Mouse (Mus musculus): ENCODE data around the gene Plxnb1. TPM values are rescaled to one million over a fixed set of nuclear protein-coding genes. Genes with fewer than 3 reads are reported as not detected.

Gene Plxnb1
- polyA plus RNA-seq, 2 experiments = 8.2 to 31.0 TPM

- Histone ChIP-seq H3K4me2 (replicated peaks; ENCODE audit: low read depth, low read length, severe bottlenecking) (peak overlapping the region; percentile 90), H3K9ac (ENCODE audit: low read depth, low read length, severe bottlenecking) (peak overlapping the region; percentile 96; the same call in 1 of the 2 replicates), H3K27ac (replicated peaks; ENCODE audit: low read depth, low read length) (peak overlapping the region; percentile 100), H3K9me3 (ENCODE audit: control insufficient read depth, low read length) (no peaks in the 10 kb centered on the region), H3K36me3 (ENCODE audit: control insufficient read depth, insufficient read depth, low read length) (peaks cover 26% of the 10 kb centered on the region), H3K4me1 (ENCODE audit: control insufficient read depth, insufficient read depth, low read length) (peaks cover 49% of the 10 kb centered on the region), H3K27me3 (ENCODE audit: control insufficient read depth, insufficient read depth, low read length) (no peaks in the 10 kb centered on the region), H3K4me3 (replicated peaks; ENCODE audit: low read length) (peak overlapping the region; percentile 79)
- 68% methylated on average over 5 of the region's 5 CpGs for WGBS
- no peak for TF ChIP-seq POLR2A (IDR thresholded peaks at IDR 0.05; ENCODE audit: borderline replicate concordance, extremely low read depth, insufficient read depth, insufficient read length)
- DNase-seq (ENCODE audit: low spot score) (no peak), ATAC-seq (ENCODE audit: low FRiP score, low read depth) (peak; percentile 13; the same call in 1 of the 2 replicates)
These were observed 2.6 kb downstream of the Plxnb1 start for GRCm38 (mm10) chr9:109097831-109098230.

- Histone ChIP-seq H3K9me3 (ENCODE audit: control insufficient read depth, low read length) (no peaks in the 10 kb centered on the region), H3K4me1 (ENCODE audit: control insufficient read depth, insufficient read depth, low read length) (peaks cover 49% of the 10 kb centered on the region), H3K27ac (replicated peaks; ENCODE audit: low read depth, low read length) (peak overlapping the region; percentile 100), H3K4me3 (replicated peaks; ENCODE audit: low read length) (peak overlapping the region; percentile 79; the same call in 1 of the 2 replicates), H3K9ac (ENCODE audit: low read depth, low read length, severe bottlenecking) (0 out of 2 replicates have a peak overlapping the region, but pooled peaks have one; percentile 12), H3K27me3 (ENCODE audit: control insufficient read depth, insufficient read depth, low read length) (no peaks in the 10 kb centered on the region), H3K36me3 (ENCODE audit: control insufficient read depth, insufficient read depth, low read length) (peaks cover 31% of the 10 kb centered on the region), H3K4me2 (replicated peaks; ENCODE audit: low read depth, low read length, severe bottlenecking) (peak overlapping the region; percentile 90)
- no peak for TF ChIP-seq POLR2A (IDR thresholded peaks at IDR 0.05; ENCODE audit: borderline replicate concordance, extremely low read depth, insufficient read depth, insufficient read length)
- 83% methylated on average over 8 of the region's 8 CpGs for WGBS
- DNase-seq (ENCODE audit: low spot score) (no peak), ATAC-seq (ENCODE audit: low FRiP score, low read depth) (no peak)
These were observed 3.2 kb downstream of the Plxnb1 start for GRCm38 (mm10) chr9:109098366-109098765.

- Histone ChIP-seq H3K4me1 (ENCODE audit: control insufficient read depth, insufficient read depth, low read length) (peaks cover 46% of the 10 kb centered on the region), H3K9ac (ENCODE audit: low read depth, low read length, severe bottlenecking) (peak overlapping the region; percentile 12; the same call in 1 of the 2 replicates), H3K9me3 (ENCODE audit: control insufficient read depth, low read length) (no peaks in the 10 kb centered on the region), H3K4me3 (replicated peaks; ENCODE audit: low read length) (no peak overlapping the region), H3K27ac (replicated peaks; ENCODE audit: low read depth, low read length) (peak overlapping the region; percentile 100), H3K4me2 (replicated peaks; ENCODE audit: low read depth, low read length, severe bottlenecking) (peak overlapping the region; percentile 90), H3K27me3 (ENCODE audit: control insufficient read depth, insufficient read depth, low read length) (no peaks in the 10 kb centered on the region), H3K36me3 (ENCODE audit: control insufficient read depth, insufficient read depth, low read length) (peaks cover 37% of the 10 kb centered on the region)
- DNase-seq (ENCODE audit: low spot score) = peak; percentile 57
- WGBS = 49% methylated on average over 5 of the region's 6 CpGs
- no peak for TF ChIP-seq POLR2A (IDR thresholded peaks at IDR 0.05; ENCODE audit: borderline replicate concordance, extremely low read depth, insufficient read depth, insufficient read length)
- no peak for ATAC-seq (ENCODE audit: low FRiP score, low read depth)
These were observed 3.8 kb downstream of the Plxnb1 start for GRCm38 (mm10) chr9:109098969-109099368.

- 87% methylated on average over 20 of the region's 20 CpGs for WGBS
- no peak for ATAC-seq (ENCODE audit: low FRiP score, low read depth)
- H3K4me3 ChIP-seq (replicated peaks; ENCODE audit: low read length) = no peak overlapping the region
- H3K4me2 ChIP-seq (replicated peaks; ENCODE audit: low read depth, low read length, severe bottlenecking) = no peak overlapping the region
- no peak overlapping the region for H3K9ac ChIP-seq (ENCODE audit: low read depth, low read length, severe bottlenecking)
- no peak for DNase-seq (ENCODE audit: low spot score)
- peaks cover 46% of the 10 kb centered on the region for H3K4me1 ChIP-seq (ENCODE audit: control insufficient read depth, insufficient read depth, low read length)
- peaks cover 50% of the 10 kb centered on the region for H3K36me3 ChIP-seq (ENCODE audit: control insufficient read depth, insufficient read depth, low read length)
- no peak for TF ChIP-seq POLR2A (IDR thresholded peaks at IDR 0.05; ENCODE audit: borderline replicate concordance, extremely low read depth, insufficient read depth, insufficient read length)
- no peaks in the 10 kb centered on the region for H3K9me3 ChIP-seq (ENCODE audit: control insufficient read depth, low read length)
- H3K27ac ChIP-seq (replicated peaks; ENCODE audit: low read depth, low read length) = no peak overlapping the region
- H3K27me3 ChIP-seq (ENCODE audit: control insufficient read depth, insufficient read depth, low read length) = no peaks in the 10 kb centered on the region
These were observed 5.2 kb downstream of the Plxnb1 start for GRCm38 (mm10) chr9:109100307-109100928.

GRCm38 (mm10) chr9:109101933-109102445 lies 6.8 kb downstream of the Plxnb1 start:
- H3K4me3 ChIP-seq (replicated peaks; ENCODE audit: low read length) = no peak overlapping the region
- peaks cover 65% of the 10 kb centered on the region for H3K36me3 ChIP-seq (ENCODE audit: control insufficient read depth, insufficient read depth, low read length)
- no peak for TF ChIP-seq POLR2A (IDR thresholded peaks at IDR 0.05; ENCODE audit: borderline replicate concordance, extremely low read depth, insufficient read depth, insufficient read length)
- H3K27ac ChIP-seq (replicated peaks; ENCODE audit: low read depth, low read length) = no peak overlapping the region
- no peak overlapping the region for H3K9ac ChIP-seq (ENCODE audit: low read depth, low read length, severe bottlenecking)
- peaks cover 37% of the 10 kb centered on the region for H3K4me1 ChIP-seq (ENCODE audit: control insufficient read depth, insufficient read depth, low read length)
- no peak overlapping the region for H3K4me2 ChIP-seq (replicated peaks; ENCODE audit: low read depth, low read length, severe bottlenecking)
- DNase-seq (ENCODE audit: low spot score) (no peak), ATAC-seq (ENCODE audit: low FRiP score, low read depth) (no peak)
- H3K9me3 ChIP-seq (ENCODE audit: control insufficient read depth, low read length) = no peaks in the 10 kb centered on the region
- 94% methylated on average over 5 of the region's 5 CpGs for WGBS
- no peaks in the 10 kb centered on the region for H3K27me3 ChIP-seq (ENCODE audit: control insufficient read depth, insufficient read depth, low read length)

All from limb, embryonic 14.5 days (tissue).